Mouse (Mus musculus): ENCODE data around the gene Capn2. TPM values are rescaled to one million over a fixed set of nuclear protein-coding genes. Genes with fewer than 3 reads are reported as not detected.

Gene Capn2
- polyA plus RNA-seq, 1 experiment from 2014 or later, result 80.9 TPM

- Histone ChIP-seq H3K9me3 (no peaks in the 10 kb centered on the region), H3K27me3 (no peaks in the 10 kb centered on the region), H3K4me2 (replicated peaks) (no peak overlapping the region), H3K36me3 (peaks cover 88% of the 10 kb centered on the region), H3K27ac (no peak overlapping the region), H3K4me3 (replicated peaks) (no peak overlapping the region), H3K4me1 (replicated peaks) (no peaks in the 10 kb centered on the region), H3K9ac (replicated peaks) (no peak overlapping the region)
- 84% methylated on average over 5 of the region's 5 CpGs for WGBS
- ATAC-seq, result no peak
These were observed 42.2 kb downstream of the Capn2 start for GRCm38 (mm10) chr1:182475005-182475796.

GRCm38 (mm10) chr1:182465978-182466377, 51.4 kb downstream of the Capn2 start:
- H3K4me3 ChIP-seq (replicated peaks), result no peak overlapping the region
- H3K4me2 ChIP-seq (replicated peaks), result no peak overlapping the region
- H3K9ac ChIP-seq (replicated peaks), result no peak overlapping the region
- 90% methylated on average over 4 of the region's 4 CpGs for WGBS
- no peaks in the 10 kb centered on the region for H3K27me3 ChIP-seq
- H3K4me1 ChIP-seq (replicated peaks), result 0 out of 2 replicates have a peak, but pooled peaks cover 4% of the 10 kb centered on the region
- no peak for ATAC-seq
- H3K27ac ChIP-seq, result no peak overlapping the region
- H3K9me3 ChIP-seq, result no peaks in the 10 kb centered on the region
- peaks cover 55% of the 10 kb centered on the region for H3K36me3 ChIP-seq

GRCm38 (mm10) chr1:182465309-182465708, 52.1 kb downstream of the Capn2 start:
- 83% methylated on average over 4 of the region's 4 CpGs for WGBS
- 0 out of 2 replicates have a peak, but pooled peaks have one; percentile 9 for ATAC-seq

GRCm38 (mm10) chr1:182461813-182462212, 55.6 kb downstream of the Capn2 start:
- WGBS, result 89% methylated on average over 10 of the region's 10 CpGs

More at GRCm38 (mm10) chr1:182465309-182465708, 52.1 kb downstream of the Capn2 start:
- Histone ChIP-seq H3K9me3 (no peaks in the 10 kb centered on the region), H3K9ac (replicated peaks) (no peak overlapping the region), H3K27me3 (no peaks in the 10 kb centered on the region), H3K4me1 (replicated peaks) (0 out of 2 replicates have a peak, but pooled peaks cover 8% of the 10 kb centered on the region), H3K4me3 (replicated peaks) (no peak overlapping the region), H3K27ac (0 out of 2 replicates have a peak overlapping the region, but pooled peaks have one; percentile 30), H3K4me2 (replicated peaks) (no peak overlapping the region), H3K36me3 (peaks cover 53% of the 10 kb centered on the region)

GRCm38 (mm10) chr1:182461261-182461660, 56.1 kb downstream of the Capn2 start:
- no peak overlapping the region for H3K9ac ChIP-seq (replicated peaks)
- peaks cover 42% of the 10 kb centered on the region for H3K36me3 ChIP-seq
- no peak overlapping the region for H3K4me3 ChIP-seq (replicated peaks)
- no peak for ATAC-seq
- WGBS, result 85% methylated on average over 7 of the region's 7 CpGs
- H3K27me3 ChIP-seq, result no peaks in the 10 kb centered on the region
- H3K27ac ChIP-seq, result peak overlapping the region; percentile 53; the same call in 1 of the 2 replicates
- 0 out of 2 replicates have a peak, but pooled peaks cover 11% of the 10 kb centered on the region for H3K4me1 ChIP-seq (replicated peaks)
- H3K9me3 ChIP-seq, result no peaks in the 10 kb centered on the region
- no peak overlapping the region for H3K4me2 ChIP-seq (replicated peaks)

More at GRCm38 (mm10) chr1:182461813-182462212, 55.6 kb downstream of the Capn2 start:
- Histone ChIP-seq H3K4me1 (replicated peaks) (0 out of 2 replicates have a peak, but pooled peaks cover 11% of the 10 kb centered on the region), H3K9ac (replicated peaks) (no peak overlapping the region), H3K9me3 (no peaks in the 10 kb centered on the region), H3K27ac (peak overlapping the region; percentile 53; the same call in 1 of the 2 replicates), H3K4me3 (replicated peaks) (no peak overlapping the region), H3K27me3 (no peaks in the 10 kb centered on the region), H3K4me2 (replicated peaks) (no peak overlapping the region), H3K36me3 (peaks cover 40% of the 10 kb centered on the region)
- 0 out of 2 replicates have a peak, but pooled peaks have one; percentile 43 for ATAC-seq

- ATAC-seq, result no peak
- Histone ChIP-seq H3K36me3 (peaks cover 46% of the 10 kb centered on the region), H3K4me3 (replicated peaks) (no peak overlapping the region), H3K4me1 (replicated peaks) (0 out of 2 replicates have a peak, but pooled peaks cover 11% of the 10 kb centered on the region), H3K9me3 (no peaks in the 10 kb centered on the region), H3K27ac (peak overlapping the region; percentile 53), H3K27me3 (no peaks in the 10 kb centered on the region), H3K4me2 (replicated peaks) (no peak overlapping the region), H3K9ac (replicated peaks) (no peak overlapping the region)
- WGBS, result 79% methylated on average over 13 of the region's 13 CpGs
These were observed 56.8 kb downstream of the Capn2 start for GRCm38 (mm10) chr1:182460291-182461244.

- Histone ChIP-seq H3K27ac (peak overlapping the region; percentile 51), H3K36me3 (peaks cover 53% of the 10 kb centered on the region), H3K4me1 (replicated peaks) (0 out of 2 replicates have a peak, but pooled peaks cover 11% of the 10 kb centered on the region), H3K4me2 (replicated peaks) (no peak overlapping the region), H3K4me3 (replicated peaks) (no peak overlapping the region), H3K27me3 (no peaks in the 10 kb centered on the region), H3K9ac (replicated peaks) (no peak overlapping the region), H3K9me3 (no peaks in the 10 kb centered on the region)
- WGBS, result 89% methylated on average over 8 of the region's 8 CpGs
- ATAC-seq, result no peak
These were observed 58.0 kb downstream of the Capn2 start for GRCm38 (mm10) chr1:182459436-182459835.

GRCm38 (mm10) chr1:182458556-182458955, 58.9 kb downstream of the Capn2 start:
- Histone ChIP-seq H3K36me3 (peaks cover 60% of the 10 kb centered on the region), H3K27ac (no peak overlapping the region), H3K4me1 (replicated peaks) (0 out of 2 replicates have a peak, but pooled peaks cover 11% of the 10 kb centered on the region), H3K4me3 (replicated peaks) (no peak overlapping the region), H3K9ac (replicated peaks) (no peak overlapping the region), H3K4me2 (replicated peaks) (no peak overlapping the region), H3K27me3 (no peaks in the 10 kb centered on the region), H3K9me3 (no peaks in the 10 kb centered on the region)
- 81% methylated on average over 19 of the region's 19 CpGs for WGBS
- no peak for ATAC-seq

GRCm38 (mm10) chr1:182455080-182455479, 62.3 kb downstream of the Capn2 start:
- Histone ChIP-seq H3K4me3 (replicated peaks) (no peak overlapping the region), H3K36me3 (peaks cover 62% of the 10 kb centered on the region), H3K9ac (replicated peaks) (no peak overlapping the region), H3K4me2 (replicated peaks) (no peak overlapping the region), H3K9me3 (no peaks in the 10 kb centered on the region), H3K4me1 (replicated peaks) (0 out of 2 replicates have a peak, but pooled peaks cover 3% of the 10 kb centered on the region), H3K27ac (no peak overlapping the region), H3K27me3 (no peaks in the 10 kb centered on the region)
- 77% methylated on average over 2 of the region's 2 CpGs for WGBS
- no peak for ATAC-seq

- Histone ChIP-seq H3K9me3 (no peaks in the 10 kb centered on the region), H3K36me3 (peaks cover 68% of the 10 kb centered on the region)
- WGBS, result 94% methylated on average over 4 of the region's 4 CpGs
These were observed 64.9 kb downstream of the Capn2 start for GRCm38 (mm10) chr1:182452473-182452872.

GRCm38 (mm10) chr1:182448276-182449035, 69.0 kb downstream of the Capn2 start:
- Histone ChIP-seq H3K36me3 (peaks cover 78% of the 10 kb centered on the region), H3K4me1 (replicated peaks) (no peaks in the 10 kb centered on the region), H3K9ac (replicated peaks) (no peak overlapping the region), H3K4me2 (replicated peaks) (no peak overlapping the region), H3K4me3 (replicated peaks) (no peak overlapping the region), H3K9me3 (no peaks in the 10 kb centered on the region), H3K27ac (no peak overlapping the region), H3K27me3 (no peaks in the 10 kb centered on the region)
- ATAC-seq, result no peak
- WGBS, result 95% methylated on average over 14 of the region's 14 CpGs

More at GRCm38 (mm10) chr1:182452473-182452872, 64.9 kb downstream of the Capn2 start:
- ATAC-seq, result no peak
- Histone ChIP-seq H3K4me2 (replicated peaks) (no peak overlapping the region), H3K27ac (no peak overlapping the region), H3K9ac (replicated peaks) (no peak overlapping the region), H3K27me3 (no peaks in the 10 kb centered on the region), H3K4me1 (replicated peaks) (no peaks in the 10 kb centered on the region), H3K4me3 (replicated peaks) (no peak overlapping the region)

All from midbrain, embryonic 13.5 days (tissue).